Mouse (Mus musculus): ENCODE results near the gene Avil.
"Not testable (repeated sequence)": the region's sequence is repeated elsewhere in the genome, so short reads cannot be mapped to it uniquely, and the experiment has no call there.

Gene Avil

GRCm38 (mm10) chr10:127061513-127061912 lies 61.0 kb downstream of the Avil start:
- no peak for DNase-seq

- DNase-seq, result not testable (repeated sequence)
Measured at GRCm38 (mm10) chr10:127062101-127062500, 61.6 kb downstream of the Avil start.

GRCm38 (mm10) chr10:127062503-127062902 lies 62.0 kb downstream of the Avil start:
- no peak for DNase-seq

GRCm38 (mm10) chr10:127063239-127063872 lies 62.8 kb downstream of the Avil start, which contains the start of gene Cdk4:
TSS of gene Cdk4 (plus strand) at chr10:127063534.
- DNase-seq, result peak; percentile 100

- DNase-seq, result no peak
Measured at GRCm38 (mm10) chr10:127063913-127064870, 63.7 kb downstream of the Avil start.

- no peak for DNase-seq
Measured at GRCm38 (mm10) chr10:127065981-127066380, 65.5 kb downstream of the Avil start.

- no peak for DNase-seq
Measured at GRCm38 (mm10) chr10:127066519-127067018, 66.1 kb downstream of the Avil start.

- no peak for DNase-seq
Measured at GRCm38 (mm10) chr10:127068360-127069038, 68.0 kb downstream of the Avil start.

GRCm38 (mm10) chr10:127069281-127070189 lies 69.0 kb downstream of the Avil start:
- no peak for DNase-seq
